Mouse (Mus musculus): Measurements from ENCODE around the gene Bmpr2. TPM values are rescaled to one million over a fixed set of nuclear protein-coding genes. Genes with fewer than 3 reads are reported as not detected.
A peak's percentile ranks its signal among the peaks of the same experiment; 100 is the strongest.
"Not testable (repeated sequence)": the region's sequence is repeated elsewhere in the genome, so short reads cannot be mapped to it uniquely, and the experiment has no call there.

Bmpr2 gene
- total and polyA plus RNA-seq, 3 experiments, result 8.2 to 45.4 (median 40.4) TPM

GRCm38 (mm10) chr1:59738768-59739414 is 24.3 kb upstream of the Bmpr2 start:
- 55% methylated on average over 6 of the region's 6 CpGs for WGBS

GRCm38 (mm10) chr1:59739577-59740354 is 23.4 kb upstream of the Bmpr2 start:
- H3K36me3 ChIP-seq (ENCODE audit: control insufficient read depth, insufficient read depth, low read length), result no peaks in the 10 kb centered on the region
- no peaks in the 10 kb centered on the region for H3K27me3 ChIP-seq (ENCODE audit: control insufficient read depth, insufficient read depth, low read length)
- intact Hi-C loops (cut with DNase I), result no loop called here
- no peaks in the 10 kb centered on the region for H3K79me2 ChIP-seq (replicated peaks; ENCODE audit: control insufficient read depth, insufficient read depth, low read length)
- peak overlapping the region; percentile 48; the same call in 1 of the 2 replicates for H3K27ac ChIP-seq
- 41% methylated on average over 17 of the region's 17 CpGs for WGBS
- no peak overlapping the region for H3K4me3 ChIP-seq
- TF ChIP-seq EP300 (IDR thresholded peaks at IDR 0.05; ENCODE audit: insufficient read depth, low read depth, low read length), result no peak
- no peak for TF ChIP-seq CTCF (IDR thresholded peaks at IDR 0.05)
- no peak for TF ChIP-seq POLR2A (IDR thresholded peaks at IDR 0.05; ENCODE audit: insufficient read depth, low read depth, low read length)
- DNase-seq, result peak; percentile 14 to 21
- H3K9ac ChIP-seq (ENCODE audit: low read depth, low read length), result no peak overlapping the region
- H3K4me1 ChIP-seq (ENCODE audit: control insufficient read depth, insufficient read depth, low read length), result peaks cover 1% of the 10 kb centered on the region; the same call in 1 of the 2 replicates

More at GRCm38 (mm10) chr1:59738768-59739414, 24.3 kb upstream of the Bmpr2 start:
- H3K4me1 ChIP-seq (ENCODE audit: control insufficient read depth, insufficient read depth, low read length), result peaks cover 1% of the 10 kb centered on the region; the same call in 1 of the 2 replicates
- intact Hi-C loops (cut with DNase I), result no loop called here
- DNase-seq, result no peak
- no peaks in the 10 kb centered on the region for H3K27me3 ChIP-seq (ENCODE audit: control insufficient read depth, insufficient read depth, low read length)
- H3K9ac ChIP-seq (ENCODE audit: low read depth, low read length), result no peak overlapping the region
- H3K79me2 ChIP-seq (replicated peaks; ENCODE audit: control insufficient read depth, insufficient read depth, low read length), result no peaks in the 10 kb centered on the region
- H3K4me3 ChIP-seq, result no peak overlapping the region
- peak overlapping the region; percentile 48; the same call in 1 of the 2 replicates for H3K27ac ChIP-seq
- TF ChIP-seq POLR2A (IDR thresholded peaks at IDR 0.05; ENCODE audit: insufficient read depth, low read depth, low read length) (no peak), EP300 (IDR thresholded peaks at IDR 0.05; ENCODE audit: insufficient read depth, low read depth, low read length) (no peak), CTCF (IDR thresholded peaks at IDR 0.05) (no peak)
- H3K36me3 ChIP-seq (ENCODE audit: control insufficient read depth, insufficient read depth, low read length), result no peaks in the 10 kb centered on the region

DNA sequence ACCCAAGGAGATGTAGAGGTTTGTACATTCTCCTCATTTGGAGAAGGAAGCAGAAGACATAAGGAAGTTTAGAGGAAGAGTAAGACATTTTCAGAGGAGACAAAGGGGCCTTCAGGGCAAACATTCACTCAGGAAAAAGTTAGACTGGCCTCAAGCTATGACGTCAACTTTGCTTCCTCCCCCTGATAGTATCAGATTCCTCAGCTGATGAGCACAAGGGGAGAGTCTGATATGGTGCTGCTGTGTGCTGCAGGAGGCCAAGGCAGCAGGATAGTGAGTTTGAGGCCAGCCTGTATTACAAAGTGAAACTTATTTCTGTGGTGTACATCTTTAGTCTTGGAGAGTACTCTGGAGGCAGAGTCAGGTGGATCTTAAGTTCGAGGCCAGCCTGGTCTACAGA is 14.2 kb upstream of the Bmpr2 start:
- intact Hi-C loops (cut with DNase I), result no loop called here
- Histone ChIP-seq H3K9ac (ENCODE audit: low read depth, low read length) (no peak overlapping the region), H3K4me3 (no peak overlapping the region), H3K27me3 (ENCODE audit: control insufficient read depth, insufficient read depth, low read length) (no peaks in the 10 kb centered on the region), H3K36me3 (ENCODE audit: control insufficient read depth, insufficient read depth, low read length) (no peaks in the 10 kb centered on the region), H3K4me1 (ENCODE audit: control insufficient read depth, insufficient read depth, low read length) (no peaks in the 10 kb centered on the region), H3K79me2 (replicated peaks; ENCODE audit: control insufficient read depth, insufficient read depth, low read length) (no peaks in the 10 kb centered on the region), H3K27ac (no peak overlapping the region)
- TF ChIP-seq EP300 (IDR thresholded peaks at IDR 0.05; ENCODE audit: insufficient read depth, low read depth, low read length), result no peak
- TF ChIP-seq CTCF (IDR thresholded peaks at IDR 0.05), result no peak
- no peak for TF ChIP-seq POLR2A (IDR thresholded peaks at IDR 0.05; ENCODE audit: insufficient read depth, low read depth, low read length)
- WGBS, result 66% methylated on average over 2 of the region's 2 CpGs
- no peak for DNase-seq

GRCm38 (mm10) chr1:59749724-59750123 is 13.5 kb upstream of the Bmpr2 start:
- H3K36me3 ChIP-seq (ENCODE audit: control insufficient read depth, insufficient read depth, low read length); intact Hi-C loops (cut with DNase I); H3K79me2 ChIP-seq (replicated peaks; ENCODE audit: control insufficient read depth, insufficient read depth, low read length); DNase-seq; H3K4me1 ChIP-seq (ENCODE audit: control insufficient read depth, insufficient read depth, low read length); H3K27me3 ChIP-seq (ENCODE audit: control insufficient read depth, insufficient read depth, low read length); H3K9ac ChIP-seq (ENCODE audit: low read depth, low read length); H3K4me3 ChIP-seq; H3K27ac ChIP-seq: not testable (repeated sequence)
- TF ChIP-seq CTCF (IDR thresholded peaks at IDR 0.05), result 0 out of 2 replicates have a peak, but pooled peaks have one; percentile 18
- WGBS, result 79% methylated on average over 5 of the region's 5 CpGs

GRCm38 (mm10) chr1:59755298-59755697 is 7.9 kb upstream of the Bmpr2 start:
- H3K36me3 ChIP-seq (ENCODE audit: control insufficient read depth, insufficient read depth, low read length), result no peaks in the 10 kb centered on the region
- no peak overlapping the region for H3K9ac ChIP-seq (ENCODE audit: low read depth, low read length)
- TF ChIP-seq POLR2A (IDR thresholded peaks at IDR 0.05; ENCODE audit: insufficient read depth, low read depth, low read length), result no peak
- TF ChIP-seq EP300 (IDR thresholded peaks at IDR 0.05; ENCODE audit: insufficient read depth, low read depth, low read length), result no peak
- TF ChIP-seq CTCF (IDR thresholded peaks at IDR 0.05), result no peak
- no peak overlapping the region for H3K4me3 ChIP-seq
- no peak overlapping the region for H3K27ac ChIP-seq
- H3K79me2 ChIP-seq (replicated peaks; ENCODE audit: control insufficient read depth, insufficient read depth, low read length), result no peaks in the 10 kb centered on the region
- WGBS, result 81% methylated on average over 1 of the region's 1 CpGs
- intact Hi-C loops (cut with DNase I), result no loop called here
- H3K27me3 ChIP-seq (ENCODE audit: control insufficient read depth, insufficient read depth, low read length), result no peaks in the 10 kb centered on the region
- no peaks in the 10 kb centered on the region for H3K4me1 ChIP-seq (ENCODE audit: control insufficient read depth, insufficient read depth, low read length)
- no peak for DNase-seq

DNA sequence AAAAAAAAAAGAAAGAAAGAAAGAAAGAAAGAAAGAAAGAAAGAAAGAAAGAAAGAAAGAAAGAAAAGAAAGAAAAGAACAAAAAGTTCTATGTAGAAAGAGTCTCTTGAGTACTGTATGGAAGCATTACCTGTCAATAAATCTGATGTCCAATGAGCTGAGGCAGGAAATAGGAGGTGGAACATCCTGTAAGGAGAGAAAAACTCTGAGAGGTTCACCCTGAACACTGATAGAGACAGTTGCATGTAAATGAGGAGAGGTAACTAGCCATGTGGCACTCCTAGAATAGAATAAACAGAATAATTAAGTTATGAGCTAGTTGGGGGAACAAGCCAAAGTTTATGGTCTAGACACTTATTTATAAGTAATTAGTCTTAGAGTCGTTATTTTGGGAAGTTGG is 4.9 kb upstream of the Bmpr2 start:
- no peak for TF ChIP-seq POLR2A (IDR thresholded peaks at IDR 0.05; ENCODE audit: insufficient read depth, low read depth, low read length)
- no peak for TF ChIP-seq CTCF (IDR thresholded peaks at IDR 0.05)
- TF ChIP-seq EP300 (IDR thresholded peaks at IDR 0.05; ENCODE audit: insufficient read depth, low read depth, low read length), result no peak
- Histone ChIP-seq H3K9ac (ENCODE audit: low read depth, low read length) (no peak overlapping the region), H3K27ac (no peak overlapping the region), H3K36me3 (ENCODE audit: control insufficient read depth, insufficient read depth, low read length) (no peaks in the 10 kb centered on the region), H3K4me3 (no peak overlapping the region), H3K79me2 (replicated peaks; ENCODE audit: control insufficient read depth, insufficient read depth, low read length) (no peaks in the 10 kb centered on the region), H3K27me3 (ENCODE audit: control insufficient read depth, insufficient read depth, low read length) (no peaks in the 10 kb centered on the region), H3K4me1 (ENCODE audit: control insufficient read depth, insufficient read depth, low read length) (no peaks in the 10 kb centered on the region; the same call in 1 of the 2 replicates)
- intact Hi-C loops (cut with DNase I), result no loop called here
- DNase-seq, result no peak
- WGBS, result 84% methylated on average over 1 of the region's 1 CpGs

Measured in heart, adult 2 months (tissue).